Comparison of ENCODE assay signal across 8 mouse cellular contexts in genomic region chr19:6291117-6291781, GRCm38 (mm10). TPM values are rescaled to one million over a fixed set of nuclear protein-coding genes. Genes with fewer than 3 reads are reported as not detected.
DNase-seq lines count a peak whose midpoint lies in the region; ATAC-seq lines count a peak whose summit lies in the region.

No protein-coding gene starts in this region.

- DNase-seq in ES-CJ7 (ENCODE audit: low read depth, low spot score) = peak; percentile 58
- DNase-seq in brain, adult 2 months (ENCODE audit: low read depth, low spot score) = peak; percentile 93
- DNase-seq in kidney, postnatal 10 days = peak; percentile 69
- DNase-seq in urinary bladder, postnatal 4 days (ENCODE audit: low spot score in 2 of 2) = no peak
- no peak for DNase-seq in urinary bladder, postnatal 10 days (ENCODE audit: low spot score)
- no peak for DNase-seq in MN1 (ENCODE audit: low spot score)
- no peak for DNase-seq in left cerebral cortex, postnatal 14 days (ENCODE audit: low spot score in 2 of 2)

- peak; percentile 70 for ATAC-seq in heart, embryonic 12.5 days (ENCODE audit: insufficient number of reproducible peaks, low FRiP score)

- peak overlapping the region; percentile 77 for H3K27ac ChIP-seq in heart, embryonic 12.5 days (ENCODE audit: poor library complexity, severe bottlenecking)

- H3K9ac ChIP-seq in heart, embryonic 12.5 days = peak overlapping the region; percentile 48; the same call in 1 of the 2 replicates

- H3K36me3 ChIP-seq in heart, embryonic 12.5 days = peaks cover 63% of the 10 kb centered on the region

- no peak overlapping the region for H3K4me3 ChIP-seq in heart, embryonic 12.5 days

- H3K4me2 ChIP-seq in heart, embryonic 12.5 days = peak overlapping the region; percentile 24

- no peaks in the 10 kb centered on the region for H3K27me3 ChIP-seq in heart, embryonic 12.5 days (replicated peaks)

- intact Hi-C loops in left cerebral cortex, postnatal 14 days (cut with DNase I) = no loop called here

- no peaks in the 10 kb centered on the region for H3K9me3 ChIP-seq in heart, embryonic 12.5 days (replicated peaks)

- 59% methylated on average over 10 of the region's 10 CpGs for WGBS in heart, embryonic 12.5 days

- peaks cover 56% of the 10 kb centered on the region for H3K4me1 ChIP-seq in heart, embryonic 12.5 days (replicated peaks)

RNA-seq across cellular contexts. Expression of gene Ehd1, which starts 14.7 kb away (rescaled TPM):
- 87.0 and 88.7 TPM in 2 replicates for polyA plus RNA-seq in heart, embryonic 12.5 days (2016; fragmentation: Nextera tagmentation; extraction: Ambion mirVana)
- 10 to 100 TPM; 44.2 to 51.7 TPM for total RNA-seq in left cerebral cortex, postnatal 14 days (2021)

RNA-seq across cellular contexts. Expression of gene Cdc42bpg, which starts 15.0 kb away (rescaled TPM):
- 0.34 and 0.44 TPM in 2 replicates for polyA plus RNA-seq in heart, embryonic 12.5 days (2016; fragmentation: Nextera tagmentation; extraction: Ambion mirVana)
- total RNA-seq in left cerebral cortex, postnatal 14 days (2021) = 1 to 10 TPM; 2.7 to 3.1 TPM

RNA-seq across cellular contexts. Expression of gene Men1, which starts 43.5 kb away (rescaled TPM):
- 48.7 and 52.1 TPM in 2 replicates for polyA plus RNA-seq in heart, embryonic 12.5 days (2016; fragmentation: Nextera tagmentation; extraction: Ambion mirVana)
- 10 to 100 TPM; 64.9 to 70.7 TPM for total RNA-seq in left cerebral cortex, postnatal 14 days (2021)

RNA-seq across cellular contexts. Expression of gene Map4k2, which starts 49.7 kb away (rescaled TPM):
- 14.1 and 15.7 TPM in 2 replicates for polyA plus RNA-seq in heart, embryonic 12.5 days (2016; fragmentation: Nextera tagmentation; extraction: Ambion mirVana)
- total RNA-seq in left cerebral cortex, postnatal 14 days (2021) = 10 to 100 TPM; 60.0 to 75.9 TPM

RNA-seq across cellular contexts. Expression of gene Atg2a, which starts 49.8 kb away (rescaled TPM):
- polyA plus RNA-seq in heart, embryonic 12.5 days (2016; fragmentation: Nextera tagmentation; extraction: Ambion mirVana) = 10.9 and 13.0 TPM in 2 replicates
- 10 to 100 TPM; 37.8 to 38.5 TPM for total RNA-seq in left cerebral cortex, postnatal 14 days (2021)

Comparison
In these comparisons a context has a peak if more than half of its experiments do, and no peak if none do; other contexts are left out.
1. DNase-seq: peak in ES-CJ7 (single experiment), brain, adult 2 months (single experiment) and kidney, postnatal 10 days (single experiment); none in urinary bladder, postnatal 4 days (0 of 2), urinary bladder, postnatal 10 days (single experiment), MN1 (single experiment) and left cerebral cortex, postnatal 14 days (0 of 2).